Mouse (Mus musculus) ES-Bruce4 (cell line): ENCODE data around the gene Gm128. TPM values are rescaled to one million over a fixed set of nuclear protein-coding genes. Genes with fewer than 3 reads are reported as not detected.

Experiments used
- H3K27ac ChIP-seq: 2 replicates; pipeline ENCODE4 v1.5.1; 2012; ENCODE audit warnings: low read length, inconsistent platforms; ENCODE audit not compliant: insufficient read depth
- H3K27me3 ChIP-seq: 2 replicates; pipeline ENCODE4 v1.6.1; 2012; ENCODE audit warnings: mild to moderate bottlenecking, low read length, inconsistent platforms; ENCODE audit not compliant: control insufficient read depth, poor library complexity, insufficient read depth, severe bottlenecking
- H3K36me3 ChIP-seq: 2 replicates; pipeline ENCODE4 v1.6.1; 2012; ENCODE audit warnings: inconsistent platforms, mild to moderate bottlenecking, low read length, moderate library complexity; ENCODE audit not compliant: control insufficient read depth, poor library complexity, insufficient read depth, severe bottlenecking
- H3K4me1 ChIP-seq: one replicate; pipeline ENCODE4 v1.8.1; 2011; ENCODE audit warnings: low read length; ENCODE audit not compliant: control insufficient read depth, insufficient read depth
- H3K4me3 ChIP-seq: 2 replicates; pipeline ENCODE4 v1.5.1; 2011; ENCODE audit warnings: low read depth, mild to moderate bottlenecking, low read length
- H3K9ac ChIP-seq: 2 replicates; pipeline ENCODE4 v1.6.1; 2012; ENCODE audit warnings: low read depth, mild to moderate bottlenecking, inconsistent platforms; ENCODE audit not compliant: poor library complexity, severe bottlenecking
- H3K9me3 ChIP-seq: replicated peaks from 2 replicates; pipeline ENCODE4 v1.6.1; 2012; ENCODE audit warnings: mild to moderate bottlenecking, low read length, inconsistent platforms; ENCODE audit not compliant: control insufficient read depth, poor library complexity, insufficient read depth, severe bottlenecking
- CTCF ChIP-seq: IDR thresholded peaks from one replicate; pipeline ENCODE4 v1.8.1; 2011; ENCODE audit warnings: low read depth, low read length
- EP300 ChIP-seq: IDR thresholded peaks from 2 replicates; pipeline ENCODE4 v1.6.1; 2011; ENCODE audit warnings: low read depth, low read length; ENCODE audit not compliant: insufficient read depth
- POLR2A ChIP-seq: IDR thresholded peaks from one replicate; pipeline ENCODE4 v1.8.1; 2011; ENCODE audit warnings: low read length; ENCODE audit not compliant: insufficient read depth
- polyA plus RNA-seq: library from polyadenylated mRNA; stranded (reverse); fragments of >200 nt; gene quantifications from 2 replicates; pipeline ENCODE4 v1.2.4, GENCODE M21; 2011; ENCODE audit warnings: low read depth; ENCODE audit not compliant: missing spikeins, insufficient read depth, insufficient read length

Gm128 gene
- polyA plus RNA-seq, 1 experiment = 1.2 TPM

DNA sequence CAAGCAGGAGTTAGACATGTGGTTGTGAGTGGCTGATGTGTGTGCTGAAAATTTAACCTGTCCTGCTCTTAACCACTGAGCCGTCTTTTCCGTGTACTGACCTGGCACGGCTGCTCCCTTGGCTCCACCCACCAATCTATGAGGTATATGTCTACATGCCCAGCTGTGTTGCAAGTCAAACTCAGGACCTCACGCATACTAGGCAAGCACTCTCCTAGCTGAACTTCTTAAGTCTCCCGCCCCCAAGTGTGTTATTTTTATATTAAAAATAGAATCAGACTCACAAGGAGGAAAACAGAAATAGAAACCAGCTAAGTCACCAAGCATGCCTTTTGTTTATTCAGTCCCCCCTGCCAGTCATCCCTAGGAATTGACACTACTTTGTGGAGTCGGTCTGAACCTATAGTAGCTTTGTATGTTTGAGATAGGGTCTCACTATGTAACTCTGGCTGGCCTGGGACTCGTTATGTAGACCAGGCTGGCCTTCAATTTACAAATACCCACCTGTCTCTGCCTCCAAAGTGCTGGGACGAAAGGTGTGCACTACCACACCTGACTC is 3.8 kb downstream of the Gm128 start:
- Histone ChIP-seq H3K27ac (no peak overlapping the region), H3K9me3 (no peaks in the 10 kb centered on the region), H3K36me3 (peaks cover 12% of the 10 kb centered on the region), H3K9ac (no peak overlapping the region), H3K4me1 (peaks cover 7% of the 10 kb centered on the region), H3K4me3 (no peak overlapping the region), H3K27me3 (no peaks in the 10 kb centered on the region)
- TF ChIP-seq EP300 (no peak), POLR2A (no peak), CTCF (no peak)

DNA sequence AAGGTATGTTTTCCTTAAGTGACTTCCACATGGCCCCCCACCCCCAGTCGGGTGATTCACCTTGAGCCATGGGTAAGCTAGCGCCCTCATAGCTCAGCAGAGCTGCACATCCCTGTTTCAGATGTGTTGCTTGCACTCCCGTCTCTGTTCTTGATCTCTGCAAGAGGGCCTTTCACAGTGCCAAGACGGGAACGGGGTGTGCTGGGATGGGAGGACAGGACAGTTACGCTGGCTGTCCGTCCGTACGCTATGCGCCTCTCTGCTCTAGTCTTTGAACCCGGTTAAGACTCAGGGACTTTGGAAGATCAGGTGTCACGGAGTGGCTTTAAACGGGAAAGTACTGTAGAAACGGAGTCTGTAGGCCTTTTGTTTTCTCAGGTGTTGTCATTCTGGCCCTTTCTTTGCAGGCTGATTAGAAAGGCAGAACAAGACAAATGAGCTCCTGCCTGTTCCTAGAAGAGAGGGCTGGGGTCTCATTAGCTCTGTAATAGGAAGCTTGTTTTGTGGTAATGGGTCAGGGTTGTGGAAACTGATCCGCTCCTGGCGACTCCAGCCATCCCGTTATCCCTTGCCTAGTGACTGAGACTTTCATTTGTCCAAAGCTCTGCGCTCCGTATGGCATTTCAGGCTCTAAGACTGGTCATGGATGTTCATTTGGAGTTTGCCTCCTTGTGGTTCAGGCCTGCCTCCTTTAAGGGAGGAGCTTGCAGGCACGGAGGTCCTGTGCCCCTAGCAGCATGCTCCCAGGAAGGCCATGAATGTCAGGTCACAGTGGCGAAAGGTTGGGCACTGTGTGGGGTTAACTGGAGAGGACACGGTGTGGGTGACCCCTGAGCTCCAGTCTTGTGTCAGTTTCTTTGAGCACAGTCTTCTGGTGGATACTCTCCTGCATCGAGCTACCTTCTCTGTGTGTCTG is 5.8 kb downstream of the Gm128 start:
- Histone ChIP-seq H3K36me3 (peaks cover 12% of the 10 kb centered on the region), H3K9me3 (no peaks in the 10 kb centered on the region), H3K27me3 (no peaks in the 10 kb centered on the region), H3K9ac (no peak overlapping the region), H3K27ac (peak overlapping the region; percentile 19), H3K4me1 (peaks cover 6% of the 10 kb centered on the region), H3K4me3 (no peak overlapping the region)
- no peak for TF ChIP-seq POLR2A
- no peak for TF ChIP-seq CTCF
- TF ChIP-seq EP300 = no peak

DNA sequence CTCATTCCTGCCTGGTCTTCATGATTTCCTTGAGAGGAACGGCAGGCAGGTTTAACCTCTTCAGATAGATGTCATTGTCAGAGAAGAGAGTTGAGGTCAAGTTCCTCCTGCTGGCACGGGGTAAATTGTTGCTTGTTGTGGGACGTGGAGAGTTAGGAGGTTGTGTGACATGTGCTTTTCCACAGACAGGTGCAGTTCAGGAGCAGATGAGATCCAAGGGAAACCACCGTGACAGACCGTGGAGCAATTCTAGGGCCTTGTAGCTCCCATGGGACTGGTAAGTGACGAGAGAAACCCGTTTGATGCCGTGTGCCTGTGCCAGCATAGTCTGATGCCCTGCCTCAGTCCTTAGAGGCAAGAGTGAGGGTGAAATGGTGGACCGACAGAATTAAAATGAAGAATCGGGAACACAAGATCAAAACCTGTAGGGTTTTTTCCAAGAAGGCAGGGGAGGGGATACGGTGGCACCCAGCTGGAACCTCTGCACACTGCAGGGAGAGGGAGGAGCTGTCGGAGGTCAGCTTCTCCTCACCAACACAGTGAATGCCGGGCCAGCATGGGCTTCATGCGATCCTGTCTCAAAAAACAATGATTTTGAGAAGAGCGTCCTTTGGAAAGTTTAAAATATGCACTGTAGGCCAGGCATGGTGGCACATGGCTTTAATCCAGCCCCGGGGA is 8.0 kb downstream of the Gm128 start:
- Histone ChIP-seq H3K27me3 (no peaks in the 10 kb centered on the region), H3K4me3 (no peak overlapping the region), H3K9me3 (no peaks in the 10 kb centered on the region), H3K9ac (no peak overlapping the region), H3K4me1 (peaks cover 6% of the 10 kb centered on the region), H3K27ac (peak overlapping the region; percentile 84; the same call in 1 of the 2 replicates), H3K36me3 (peaks cover 12% of the 10 kb centered on the region)
- TF ChIP-seq EP300 (no peak), POLR2A (no peak), CTCF (no peak)

DNA sequence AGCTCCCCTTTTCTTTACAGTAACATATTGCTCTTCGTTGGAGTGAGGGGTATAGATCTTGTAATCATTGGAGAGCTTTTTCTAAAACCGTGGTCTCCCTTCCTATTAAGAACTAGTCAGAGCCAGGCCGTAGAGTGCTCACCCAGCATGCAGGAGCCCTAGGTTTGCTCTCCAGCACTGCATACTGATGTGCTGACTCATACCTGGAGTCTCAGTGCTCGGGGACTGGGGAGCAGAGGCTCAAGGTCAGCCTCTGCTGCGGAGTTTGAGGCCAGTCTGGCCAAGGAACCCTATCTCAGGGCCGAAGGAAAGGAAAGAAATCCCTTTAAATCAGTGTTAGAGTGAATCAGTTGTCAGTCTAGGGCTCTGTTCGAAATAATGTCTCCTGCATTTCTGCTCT is 8.6 kb downstream of the Gm128 start:
- H3K9ac ChIP-seq = peak overlapping the region; percentile 93; the same call in 1 of the 2 replicates
- TF ChIP-seq CTCF (no peak), POLR2A (no peak), EP300 (no peak)
- peaks cover 6% of the 10 kb centered on the region for H3K4me1 ChIP-seq
- no peaks in the 10 kb centered on the region for H3K27me3 ChIP-seq
- peak overlapping the region; percentile 84 for H3K27ac ChIP-seq
- no peak overlapping the region for H3K4me3 ChIP-seq
- peaks cover 12% of the 10 kb centered on the region for H3K36me3 ChIP-seq
- H3K9me3 ChIP-seq = no peaks in the 10 kb centered on the region

DNA sequence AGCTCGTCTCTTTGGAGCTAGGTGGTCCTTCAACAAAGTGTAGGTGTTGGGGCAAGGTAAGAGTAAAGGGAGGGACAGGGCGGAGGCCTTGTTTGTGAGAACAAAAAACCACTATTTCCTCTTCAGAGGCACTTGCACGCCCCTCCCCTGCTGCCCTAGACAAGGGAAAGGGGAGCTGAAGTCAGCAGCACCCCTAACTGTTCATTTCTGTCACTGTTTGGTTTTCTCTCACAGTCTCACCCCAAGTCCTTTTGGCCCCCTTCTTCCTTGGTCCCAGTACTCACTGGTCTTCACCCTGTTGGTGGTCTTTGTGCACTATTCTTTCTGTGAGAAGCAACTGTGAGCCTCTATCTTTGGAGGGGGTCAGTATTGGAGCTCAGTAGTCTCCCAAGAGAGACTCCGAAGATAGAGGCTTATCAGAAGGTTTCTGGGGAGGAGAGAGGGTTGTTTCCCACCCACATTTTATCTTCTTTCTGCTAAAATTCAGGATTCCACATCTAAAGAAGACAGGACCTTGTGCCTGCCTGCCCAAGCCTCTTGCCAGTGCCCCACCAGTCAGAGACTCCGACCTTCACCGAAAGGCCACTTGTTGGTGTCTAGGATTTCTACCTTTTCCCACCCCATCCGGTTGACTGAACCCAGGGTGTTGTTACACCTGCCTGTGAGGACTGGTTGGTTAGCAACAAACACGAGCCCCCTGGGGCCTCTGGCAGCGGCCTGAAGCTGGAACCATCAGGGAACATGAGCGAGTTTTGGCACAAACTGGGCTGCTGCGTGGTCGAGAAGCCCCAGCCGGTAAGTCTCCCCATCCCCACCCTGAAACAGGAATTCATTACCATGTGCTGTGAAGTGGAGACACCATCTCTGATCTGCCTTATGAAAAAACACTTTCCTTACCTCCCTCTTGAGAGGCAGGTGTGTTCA is 9.8 kb downstream of the Gm128 start, which contains the start of gene Mllt11:
Gene Mllt11 (minus strand): TSS at position 874 of the 924 bp plus-strand sequence.
- H3K4me3 ChIP-seq = peak within 1 kb of the TSS; percentile 52
- no peaks in the 10 kb centered on the region for H3K27me3 ChIP-seq
- peak within 1 kb of the TSS; percentile 84 for H3K27ac ChIP-seq
- H3K4me1 ChIP-seq = peaks cover 6% of the 10 kb centered on the region
- no peaks in the 10 kb centered on the region for H3K9me3 ChIP-seq
- TF ChIP-seq EP300 = no peak
- TF ChIP-seq CTCF = no peak
- TF ChIP-seq POLR2A = no peak
- H3K9ac ChIP-seq = peak within 1 kb of the TSS; percentile 93; the same call in 1 of the 2 replicates
- H3K36me3 ChIP-seq = peaks cover 12% of the 10 kb centered on the region
